Mouse (Mus musculus) CH12.LX (cell line): ENCODE measurements at regions not wholly inside any gene's neighbourhood (a gene's known extent, or its start where the extent isn't known, plus 50 kb on each side); places are given as distances from the start of the nearest gene placed in this dataset.

Experiments
- DNase-seq: peaks from one replicate; pipeline ENCODE4 v3.0.0-alpha.2; 2013; ENCODE audit errors: extremely low read depth
- H3K27ac ChIP-seq: 2 replicates; pipeline ENCODE4 v1.5.1; 2012; ENCODE audit warnings: low read depth, mild to moderate bottlenecking, control low read depth, moderate library complexity; ENCODE audit not compliant: insufficient read depth
- H3K27me3 ChIP-seq: replicated peaks from 2 replicates; pipeline ENCODE3; 2012; ENCODE audit warnings: inconsistent platforms
- H3K36me3 ChIP-seq, 2 experiments: replicated peaks in 1 of 2; 2 replicates each; pipeline versions ENCODE3 to v1.6.1; 2012; ENCODE audit warnings: inconsistent platforms in 1 of 2, low read length in 1 of 2, mild to moderate bottlenecking in 1 of 2, mixed read lengths in 1 of 2, moderate library complexity in 1 of 2; ENCODE audit not compliant: control insufficient read depth in 1 of 2, insufficient read depth in 1 of 2
- H3K4me1 ChIP-seq, 2 experiments: 2 replicates each; pipeline ENCODE4 v1.6.1; 2012; ENCODE audit warnings: inconsistent platforms in 1 of 2, moderate library complexity in 1 of 2; ENCODE audit not compliant: insufficient read depth in 2 of 2, control insufficient read depth in 1 of 2
- H3K4me2 ChIP-seq: 2 replicates; pipeline ENCODE4 v1.6.1; 2012; ENCODE audit warnings: low read depth, mild to moderate bottlenecking, control low read depth; ENCODE audit not compliant: poor library complexity, insufficient read depth, severe bottlenecking
- H3K4me3 ChIP-seq, 3 experiments: fragments of 150-350 bp in 1 of 3; sonication (generic) in 1 of 3; replicated peaks in 1 of 3; 2 replicates each; pipeline versions ENCODE3 to v1.5.1; 2011 to 2012; ENCODE audit warnings: low read depth in 2 of 3, low read length in 2 of 3, mild to moderate bottlenecking in 2 of 3, moderate library complexity in 2 of 3, control low read depth in 1 of 3, improper control_type of control experiment in 1 of 3, inconsistent platforms in 1 of 3, mixed read lengths in 1 of 3; ENCODE audit not compliant: poor library complexity in 1 of 3
- H3K79me2 ChIP-seq: replicated peaks from 2 replicates; pipeline ENCODE4 v1.6.1; 2012; ENCODE audit warnings: mild to moderate bottlenecking, moderate library complexity; ENCODE audit not compliant: control insufficient read depth, poor library complexity, insufficient read depth, severe bottlenecking; ENCODE audit errors: extremely low read depth
- H3K9ac ChIP-seq: 2 replicates; pipeline ENCODE4 v1.6.1; 2012; ENCODE audit warnings: low read depth, mild to moderate bottlenecking, control low read depth, moderate library complexity; ENCODE audit not compliant: insufficient read depth
- H3K9me3 ChIP-seq: replicated peaks from 2 replicates; pipeline ENCODE3; 2012; ENCODE audit warnings: low read length, inconsistent platforms, mixed read lengths
- BHLHE40 ChIP-seq: IDR thresholded peaks from 2 replicates; pipeline ENCODE4 v1.6.1; 2011; ENCODE audit warnings: mild to moderate bottlenecking, low read depth, low read length, improper control_type of control experiment
- CHD1 ChIP-seq: IDR thresholded peaks from 2 replicates; pipeline ENCODE4 v1.6.1; 2012; ENCODE audit warnings: low read depth, low read length, improper control_type of control experiment, inconsistent platforms
- CHD2 ChIP-seq: IDR thresholded peaks from 2 replicates; pipeline ENCODE4 v1.6.1; 2011; ENCODE audit warnings: low read length, improper control_type of control experiment
- CTCF ChIP-seq, 2 experiments: IDR thresholded peaks in 1 of 2; conservative IDR thresholded peaks in 1 of 2; 2 replicates each; pipeline ENCODE4 v1.5.1; 2011 to 2012; ENCODE audit warnings: low read depth in 2 of 2, low read length in 2 of 2, improper control_type of control experiment in 1 of 2, inconsistent platforms in 1 of 2, mild to moderate bottlenecking in 1 of 2, moderate library complexity in 1 of 2
- E2F4 ChIP-seq: IDR thresholded peaks from 2 replicates; pipeline ENCODE4 v1.6.1; 2011; ENCODE audit warnings: low read depth, low read length, improper control_type of control experiment; ENCODE audit not compliant: insufficient replicate concordance
- ELF1 ChIP-seq: IDR thresholded peaks from 2 replicates; pipeline ENCODE4 v1.6.1; 2014; ENCODE audit warnings: low read depth, mild to moderate bottlenecking, inconsistent platforms, low read length, improper control_type of control experiment
- EP300 ChIP-seq: IDR thresholded peaks from 2 replicates; pipeline ENCODE4 v1.6.1; 2011; ENCODE audit warnings: low read length, improper control_type of control experiment
- ETS1 ChIP-seq: conservative IDR thresholded peaks from 2 replicates; pipeline ENCODE4 v1.6.1; 2012; ENCODE audit warnings: low read depth, mild to moderate bottlenecking, inconsistent platforms, low read length, improper control_type of control experiment, moderate library complexity
- JUN ChIP-seq: IDR thresholded peaks from 2 replicates; pipeline ENCODE4 v1.6.1; 2011; ENCODE audit warnings: low read depth, mild to moderate bottlenecking, low read length, improper control_type of control experiment, moderate library complexity; ENCODE audit not compliant: insufficient read depth
- MAFK ChIP-seq: IDR thresholded peaks from 2 replicates; pipeline ENCODE4 v1.6.1; 2011; ENCODE audit warnings: low read length, improper control_type of control experiment; ENCODE audit not compliant: insufficient replicate concordance
- MAX ChIP-seq: IDR thresholded peaks from 2 replicates; pipeline ENCODE4 v1.6.1; 2011; ENCODE audit warnings: low read length, improper control_type of control experiment
- MEF2A ChIP-seq: IDR thresholded peaks from 2 replicates; pipeline ENCODE4 v1.6.1; 2014; ENCODE audit warnings: low read depth, mild to moderate bottlenecking, inconsistent platforms, low read length, improper control_type of control experiment, borderline replicate concordance
- PAX5 ChIP-seq: IDR thresholded peaks from 2 replicates; pipeline ENCODE4 v1.6.1; 2012; ENCODE audit warnings: low read length, inconsistent platforms, mixed read lengths
- POLR2A ChIP-seq: IDR thresholded peaks from 2 replicates; pipeline ENCODE4 v1.6.1; 2011; ENCODE audit warnings: low read depth, mild to moderate bottlenecking, improper control_type of control experiment, low read length
- RAD21 ChIP-seq: IDR thresholded peaks from 2 replicates; pipeline ENCODE4 v1.6.1; 2011; ENCODE audit warnings: low read depth, mild to moderate bottlenecking, low read length, improper control_type of control experiment, moderate library complexity
- RCOR1 ChIP-seq: conservative IDR thresholded peaks from 2 replicates; pipeline ENCODE4 v1.6.1; 2012; ENCODE audit warnings: low read depth, mild to moderate bottlenecking, inconsistent platforms, low read length, improper control_type of control experiment
- USF1 ChIP-seq: IDR thresholded peaks from 2 replicates; pipeline ENCODE4 v1.6.1; 2014; ENCODE audit warnings: low read depth, mild to moderate bottlenecking, inconsistent platforms, low read length, improper control_type of control experiment
- USF2 ChIP-seq: conservative IDR thresholded peaks from 2 replicates; pipeline ENCODE4 v1.6.1; 2011; ENCODE audit warnings: low read depth, low read length, improper control_type of control experiment
- ZNF384 ChIP-seq: IDR thresholded peaks from 2 replicates; pipeline ENCODE4 v1.6.1; 2012; ENCODE audit warnings: low read depth, low read length, improper control_type of control experiment, inconsistent platforms
- dilution Hi-C: fragments of 300-500 bp; cut with MboI; formaldehyde crosslinking; loops from 2 replicates; pipeline ENCODE4 v1.14.3; 2020; ENCODE audit warnings: low sequenced_read_pairs; ENCODE audit not compliant: extremely low pct_unique_long_range_greater_than_20kb, extremely low pct_ligation_motif_present
- in situ Hi-C: fragments of 300-500 bp; cut with MboI; formaldehyde crosslinking; loops from 3 replicates; pipeline ENCODE4 v1.14.3; 2019; ENCODE audit warnings: low sequenced_read_pairs, low pct_ligation_motif_present, low pct_unique_long_range_greater_than_20kb, mixed read lengths

DNA sequence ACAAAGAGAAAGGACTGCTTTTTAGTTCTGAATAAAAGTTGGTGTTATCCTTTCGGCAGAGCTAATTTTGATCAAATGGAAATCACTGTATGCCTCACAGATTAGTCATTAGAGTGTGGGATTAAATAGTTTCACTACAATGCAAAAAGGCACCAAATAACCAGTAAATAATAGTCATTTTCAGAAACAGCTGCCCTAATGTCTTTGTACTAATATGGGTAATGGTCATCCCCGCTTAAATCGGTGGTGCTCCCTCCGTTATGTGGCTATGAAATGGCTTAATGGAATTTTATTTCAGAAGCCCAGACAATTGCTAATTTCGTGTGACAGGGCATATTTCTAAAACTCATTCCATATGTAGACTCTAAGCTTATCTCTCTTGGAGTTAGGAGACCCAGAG is 437.5 kb upstream of the Tenm3 start:
- H3K36me3 ChIP-seq, result no peaks in the 10 kb centered on the region
- no peak overlapping the region for H3K9ac ChIP-seq
- no peak overlapping the region for H3K27ac ChIP-seq
- no peaks in the 10 kb centered on the region for H3K79me2 ChIP-seq
- dilution Hi-C loops, result no loop called here
- in situ Hi-C loops, result no loop called here
- DNase-seq, result no peak
- H3K9me3 ChIP-seq, result peaks cover 32% of the 10 kb centered on the region
- no peak for TF ChIP-seq CHD1
- TF ChIP-seq USF2, result no peak
- TF ChIP-seq USF1, result no peak
- no peak for TF ChIP-seq ELF1
- TF ChIP-seq CTCF (conservative IDR thresholded peaks at IDR 0.05 in 1 of 2, IDR thresholded peaks at IDR 0.05 in 1 of 2; ENCODE audit: low read depth in 2 of 2, low read length in 2 of 2), result no peak
- TF ChIP-seq CHD2, result no peak
- no peak for TF ChIP-seq PAX5
- no peak for TF ChIP-seq MEF2A
- no peak for TF ChIP-seq JUN
- TF ChIP-seq MAFK, result no peak
- TF ChIP-seq ZNF384, result no peak
- no peak for TF ChIP-seq POLR2A
- TF ChIP-seq RCOR1, result no peak
- TF ChIP-seq ETS1, result no peak
- no peaks in the 10 kb centered on the region for H3K4me1 ChIP-seq
- H3K4me3 ChIP-seq, result no peak overlapping the region
- no peak overlapping the region for H3K4me2 ChIP-seq
- H3K27me3 ChIP-seq, result no peaks in the 10 kb centered on the region

DNA sequence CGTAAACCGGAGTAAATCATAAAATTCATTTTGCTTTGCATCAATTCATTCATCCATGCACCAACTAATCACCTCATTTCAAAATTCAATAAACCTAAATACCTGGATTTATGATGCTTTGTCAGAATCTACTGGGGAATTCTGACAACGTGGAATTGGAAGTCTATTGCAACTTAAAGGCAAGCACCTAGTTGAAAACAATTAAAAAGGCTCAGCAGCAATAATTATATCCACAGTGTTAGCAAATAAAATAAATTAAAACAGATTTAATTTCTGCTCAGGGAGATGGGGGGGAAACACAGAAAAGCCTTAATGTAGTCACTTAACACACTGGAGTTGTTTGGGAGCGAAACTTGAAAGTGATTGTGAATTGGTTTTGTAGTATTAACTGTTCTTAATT is 430.3 kb upstream of the Tenm3 start:
- Histone ChIP-seq H3K4me2 (no peak overlapping the region), H3K79me2 (no peaks in the 10 kb centered on the region), H3K4me3 (no peak overlapping the region), H3K4me1 (no peaks in the 10 kb centered on the region), H3K27ac (no peak overlapping the region), H3K27me3 (no peaks in the 10 kb centered on the region), H3K36me3 (no peaks in the 10 kb centered on the region), H3K9ac (no peak overlapping the region), H3K9me3 (peaks cover 37% of the 10 kb centered on the region)
- dilution Hi-C loops (no loop called here), in situ Hi-C loops (no loop called here)
- TF ChIP-seq RAD21 (no peak), E2F4 (no peak), EP300 (no peak), MAX (no peak), BHLHE40 (no peak)
- no peak for DNase-seq
